Mouse (Mus musculus): Measurements from ENCODE around the gene Tbc1d17.

The Tbc1d17 gene

GRCm38 (mm10) chr7:44824872-44825271 is 24.0 kb downstream of the Tbc1d17 start:
- peak; percentile 70 for DNase-seq (ENCODE audit: low read depth, low spot score)

- no peak for DNase-seq (ENCODE audit: low read depth, low spot score)
These were observed 25.5 kb downstream of the Tbc1d17 start for GRCm38 (mm10) chr7:44823409-44823808.

GRCm38 (mm10) chr7:44821666-44822448 is 27.0 kb downstream of the Tbc1d17 start:
- DNase-seq (ENCODE audit: low read depth, low spot score): peak; percentile 7

- DNase-seq (ENCODE audit: low read depth, low spot score): peak; percentile 1
These were observed 28.4 kb downstream of the Tbc1d17 start for GRCm38 (mm10) chr7:44820525-44820924.

- peak; percentile 20 for DNase-seq (ENCODE audit: low read depth, low spot score)
These were observed 29.0 kb downstream of the Tbc1d17 start for GRCm38 (mm10) chr7:44819863-44820262.

GRCm38 (mm10) chr7:44819391-44819790 is 29.5 kb downstream of the Tbc1d17 start:
- no peak for DNase-seq (ENCODE audit: low read depth, low spot score)

GRCm38 (mm10) chr7:44818751-44819235 is 30.1 kb downstream of the Tbc1d17 start:
- DNase-seq (ENCODE audit: low read depth, low spot score): no peak

GRCm38 (mm10) chr7:44818164-44818563 is 30.7 kb downstream of the Tbc1d17 start:
- no peak for DNase-seq (ENCODE audit: low read depth, low spot score)

- no peak for DNase-seq (ENCODE audit: low read depth, low spot score)
These were observed 31.4 kb downstream of the Tbc1d17 start for GRCm38 (mm10) chr7:44817441-44817840.

- no peak for DNase-seq (ENCODE audit: low read depth, low spot score)
These were observed 32.3 kb downstream of the Tbc1d17 start, which contains the start of gene Atf5 for GRCm38 (mm10) chr7:44816470-44817021. Gene Atf5 (minus strand): TSS chr7:44816658.

GRCm38 (mm10) chr7:44815721-44816469 is 33.0 kb downstream of the Tbc1d17 start, which contains the start of the genes Nup62 and Il4i1:
Gene Nup62 (plus strand): TSS chr7:44816088.
Gene Il4i1 (plus strand): TSS chr7:44816387.
- DNase-seq (ENCODE audit: low read depth, low spot score): peak; percentile 99

GRCm38 (mm10) chr7:44814952-44815553 is 33.8 kb downstream of the Tbc1d17 start:
- DNase-seq (ENCODE audit: low read depth, low spot score): no peak

GRCm38 (mm10) chr7:44814423-44814822 is 34.5 kb downstream of the Tbc1d17 start:
- DNase-seq (ENCODE audit: low read depth, low spot score): no peak

GRCm38 (mm10) chr7:44813985-44814384 is 34.9 kb downstream of the Tbc1d17 start:
- no peak for DNase-seq (ENCODE audit: low read depth, low spot score)

GRCm38 (mm10) chr7:44812651-44813325 is 36.1 kb downstream of the Tbc1d17 start:
- no peak for DNase-seq (ENCODE audit: low read depth, low spot score)

- no peak for DNase-seq (ENCODE audit: low read depth, low spot score)
These were observed 37.9 kb downstream of the Tbc1d17 start for GRCm38 (mm10) chr7:44810819-44811557.

- DNase-seq (ENCODE audit: low read depth, low spot score): no peak
These were observed 38.5 kb downstream of the Tbc1d17 start for GRCm38 (mm10) chr7:44810365-44810764.

GRCm38 (mm10) chr7:44809466-44809865 is 39.4 kb downstream of the Tbc1d17 start:
- no peak for DNase-seq (ENCODE audit: low read depth, low spot score)

GRCm38 (mm10) chr7:44808927-44809326 is 40.0 kb downstream of the Tbc1d17 start:
- DNase-seq (ENCODE audit: low read depth, low spot score): no peak

- no peak for DNase-seq (ENCODE audit: low read depth, low spot score)
These were observed 56.1 kb downstream of the Tbc1d17 start for GRCm38 (mm10) chr7:44792781-44793180.
